Mouse (Mus musculus): Measurements from ENCODE around the gene Wdr95.

The Wdr95 gene

DNA sequence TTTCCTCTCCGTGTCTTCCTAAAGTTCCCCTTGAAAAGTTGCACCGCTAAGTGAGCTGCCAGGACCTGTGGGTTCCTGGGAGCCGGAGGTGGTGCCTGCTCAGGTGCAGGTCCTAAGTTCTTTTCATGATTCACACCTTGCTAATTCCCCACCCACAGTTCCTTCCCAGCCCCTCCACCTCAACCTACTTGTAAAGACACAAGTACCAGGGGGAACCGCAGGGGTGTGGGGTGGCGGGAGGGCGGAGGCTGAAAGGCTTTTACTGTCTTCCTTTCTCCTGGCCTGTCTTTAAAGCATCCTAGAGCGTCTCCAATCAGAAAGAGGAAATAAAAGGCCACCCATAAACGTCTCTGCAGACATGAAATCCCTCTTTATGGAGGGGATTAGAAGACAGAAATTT is 55.0 kb downstream of the Wdr95 start:
- no peak for DNase-seq

DNA sequence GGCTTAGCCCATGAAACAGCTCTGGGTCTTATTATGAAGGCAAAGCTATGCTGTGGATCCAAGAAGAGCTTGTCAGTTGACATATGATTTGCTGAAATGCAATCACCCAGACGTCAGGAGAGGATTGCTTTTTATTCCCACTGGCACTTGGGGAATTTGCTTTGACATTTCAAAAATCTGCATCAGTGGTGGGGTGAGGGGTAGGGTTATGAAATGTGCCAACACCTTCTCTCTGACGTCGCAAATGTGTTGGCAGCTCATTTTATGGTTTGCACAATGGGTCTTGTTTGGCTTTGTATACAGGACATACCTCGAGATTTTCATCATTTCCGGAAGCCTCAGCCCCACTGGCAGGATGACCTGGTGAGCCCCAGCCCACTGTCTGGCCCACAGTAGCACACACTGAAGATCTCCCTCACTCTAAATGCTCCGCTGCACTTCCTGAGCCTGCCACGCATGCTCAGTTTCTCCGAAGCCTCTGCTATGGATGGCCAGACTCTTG is 55.7 kb downstream of the Wdr95 start:
- DNase-seq: no peak

DNA sequence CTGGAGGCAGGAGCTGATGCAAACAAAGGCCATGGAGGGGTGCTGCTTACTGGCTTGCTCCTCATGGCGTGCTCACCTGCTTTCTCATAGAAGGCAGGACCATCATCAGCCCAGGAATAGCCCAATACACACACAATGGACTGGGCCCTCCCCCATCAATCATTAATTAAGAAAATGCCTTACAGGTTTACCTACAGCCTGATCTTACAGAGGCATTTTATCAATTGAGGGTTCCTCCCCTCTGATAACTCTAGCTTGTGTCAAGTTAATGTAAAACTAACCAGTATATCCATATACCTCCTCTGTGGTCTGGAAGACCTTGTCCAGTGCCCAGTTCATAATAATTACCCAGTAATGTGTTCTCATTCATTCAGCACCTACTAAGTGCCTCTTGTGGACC is 56.8 kb downstream of the Wdr95 start:
- DNase-seq: no peak

DNA sequence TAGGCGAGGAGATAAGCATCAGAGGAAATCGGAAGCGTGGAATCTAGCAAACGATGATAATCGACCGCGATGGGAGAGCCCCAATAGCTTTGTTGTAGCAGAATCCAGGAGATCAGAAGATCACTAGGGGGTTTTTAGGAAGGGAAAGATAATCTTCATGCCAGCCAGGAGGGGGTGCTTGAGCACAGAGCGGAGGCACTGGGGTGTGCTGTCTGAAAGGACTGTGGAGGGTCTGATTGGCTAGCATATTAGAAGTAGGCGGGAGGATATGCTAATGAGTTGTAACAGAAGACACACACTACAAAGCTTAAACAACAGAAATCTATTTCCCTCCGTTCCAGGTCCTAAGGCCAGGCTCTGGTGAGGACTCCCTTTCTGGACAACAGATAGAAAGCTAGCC is 57.4 kb downstream of the Wdr95 start:
- DNase-seq: no peak

DNA sequence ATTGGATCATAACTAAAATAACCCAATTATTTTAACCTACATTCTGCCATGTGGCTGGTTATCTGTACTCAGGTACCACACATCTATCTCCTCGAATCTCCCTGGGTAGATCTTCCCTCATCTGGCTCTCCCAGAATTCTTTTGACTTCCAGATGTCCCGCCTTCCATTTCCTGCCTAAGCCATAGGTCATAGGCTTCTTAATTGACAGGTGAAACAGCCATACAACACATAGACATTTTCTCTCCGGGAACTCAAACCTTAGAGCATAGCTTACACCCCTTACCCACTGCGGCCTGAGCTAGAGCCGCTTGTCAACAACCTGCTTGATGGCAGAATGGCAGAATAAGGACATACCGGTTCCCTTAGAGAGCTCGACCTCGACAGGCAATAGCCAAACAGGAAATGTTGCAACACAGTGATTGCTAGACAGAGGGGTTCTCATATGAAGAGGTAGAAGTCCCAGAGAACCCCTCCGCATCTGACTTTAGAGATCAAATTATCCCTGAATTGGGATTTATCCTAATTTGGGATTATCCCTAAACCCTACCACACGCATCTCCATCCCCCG is 58.9 kb downstream of the Wdr95 start:
- no peak for DNase-seq

DNA sequence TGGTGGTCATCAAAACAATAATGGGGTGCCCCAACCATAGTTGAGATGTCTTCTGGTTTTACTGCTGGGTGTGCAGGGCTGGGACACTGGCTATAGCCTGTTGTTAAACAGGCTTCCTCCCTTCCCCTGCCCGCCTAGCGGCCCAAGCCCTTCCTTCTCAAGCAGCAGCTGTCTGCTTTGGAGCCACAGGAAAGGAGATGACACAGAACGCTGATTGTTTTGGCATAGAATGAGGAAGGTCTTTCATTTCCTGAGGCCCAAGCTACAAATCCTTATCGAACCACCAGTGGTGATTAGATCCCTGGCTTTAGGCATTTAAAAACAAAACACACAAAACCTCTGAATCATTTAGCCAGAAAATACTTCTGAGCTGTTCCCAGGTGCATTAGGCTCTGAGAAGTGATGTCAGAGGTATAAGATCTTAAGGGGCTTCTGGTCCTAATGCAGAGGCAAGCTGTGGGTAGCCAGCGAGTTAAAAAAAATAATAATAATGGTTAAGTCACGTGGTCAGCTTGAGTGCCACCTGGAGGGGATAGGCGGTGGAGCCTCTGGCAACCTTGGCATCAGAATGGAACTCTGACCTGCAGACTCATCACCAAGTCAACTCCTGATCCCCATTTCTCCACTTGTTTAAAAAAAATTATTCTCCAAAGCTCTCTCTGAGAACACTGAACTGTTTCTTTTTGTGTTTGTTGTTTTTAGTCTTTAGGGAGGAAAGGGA is 60.5 kb downstream of the Wdr95 start:
- DNase-seq: no peak

DNA sequence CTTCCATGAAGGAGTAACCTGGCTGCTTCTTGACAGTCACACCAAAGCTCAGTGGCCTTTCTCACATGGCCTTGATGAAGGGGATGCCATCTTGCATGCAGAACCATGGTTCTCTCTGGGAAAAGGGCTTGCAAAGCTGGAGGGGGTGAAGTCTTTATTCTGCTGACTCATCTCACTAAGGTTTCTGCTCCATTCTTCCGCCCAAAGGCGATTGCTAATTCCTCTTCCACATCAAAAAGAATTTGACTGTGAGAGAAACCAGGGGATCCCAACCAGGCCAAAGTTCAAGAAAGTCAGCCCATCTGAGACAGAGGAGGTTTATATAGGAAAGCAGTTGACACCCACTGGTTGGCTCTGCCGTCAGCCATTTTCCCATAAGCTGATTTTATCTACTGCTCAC is 61.5 kb downstream of the Wdr95 start:
- DNase-seq: no peak

DNA sequence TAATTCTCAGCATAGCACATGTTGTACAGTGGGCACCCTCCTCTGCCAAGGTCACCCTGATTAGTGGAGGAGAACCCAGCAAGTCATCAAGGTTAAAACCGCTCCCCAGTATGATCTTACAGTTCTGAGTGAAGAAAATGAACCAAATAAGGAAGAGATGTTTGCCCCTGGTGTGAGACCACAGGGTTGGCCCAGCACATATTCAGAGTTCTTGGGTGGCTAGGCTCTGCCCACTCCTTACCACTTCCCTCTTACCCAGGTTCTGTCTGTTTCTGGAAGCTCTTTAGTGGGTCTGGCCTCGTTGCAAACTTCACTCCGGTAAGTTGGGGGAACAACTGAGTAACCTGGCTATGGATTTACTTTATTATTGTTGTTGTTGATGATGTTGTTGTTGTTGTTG is 65.7 kb downstream of the Wdr95 start:
- DNase-seq: no peak

DNA sequence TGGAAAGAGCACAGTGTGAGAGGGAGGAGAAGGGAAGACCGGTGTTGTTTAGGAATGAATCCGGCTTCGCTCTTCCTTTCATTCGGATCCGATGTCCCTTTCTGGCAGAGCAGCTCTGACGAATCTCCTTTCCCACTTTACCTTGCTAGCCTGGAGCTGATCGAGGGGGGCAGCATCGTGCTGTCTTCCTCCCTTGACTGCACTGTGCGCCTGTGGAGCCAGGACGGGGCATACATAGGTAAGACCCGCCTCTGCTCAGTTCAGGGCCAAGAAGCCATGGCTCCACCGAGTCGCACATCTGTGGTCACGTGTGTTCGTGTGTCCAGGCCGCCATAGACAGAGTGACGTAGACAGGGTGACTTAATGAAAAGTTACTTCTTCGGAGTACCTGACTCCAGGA is 68.9 kb downstream of the Wdr95 start:
- DNase-seq: no peak

DNA sequence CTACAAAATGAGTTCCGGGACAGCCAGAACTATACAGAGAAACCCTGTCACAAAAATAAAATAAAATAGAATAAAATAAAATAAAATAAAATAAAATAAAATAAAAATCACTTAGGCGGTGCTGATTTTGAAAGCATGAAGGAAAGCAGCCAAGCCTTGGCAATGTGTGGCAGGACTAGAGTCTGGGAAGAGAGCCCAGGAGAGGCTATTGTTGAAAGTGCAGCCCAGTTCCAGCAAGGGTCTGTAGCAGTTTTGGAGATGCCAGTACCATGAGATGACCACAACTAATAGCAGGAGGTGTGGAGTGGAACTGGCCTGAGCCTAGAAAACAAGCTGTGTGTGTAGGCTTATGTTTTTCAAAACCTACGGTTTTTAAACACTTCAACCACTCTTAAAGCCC is 73.5 kb downstream of the Wdr95 start:
- no peak for DNase-seq

DNA sequence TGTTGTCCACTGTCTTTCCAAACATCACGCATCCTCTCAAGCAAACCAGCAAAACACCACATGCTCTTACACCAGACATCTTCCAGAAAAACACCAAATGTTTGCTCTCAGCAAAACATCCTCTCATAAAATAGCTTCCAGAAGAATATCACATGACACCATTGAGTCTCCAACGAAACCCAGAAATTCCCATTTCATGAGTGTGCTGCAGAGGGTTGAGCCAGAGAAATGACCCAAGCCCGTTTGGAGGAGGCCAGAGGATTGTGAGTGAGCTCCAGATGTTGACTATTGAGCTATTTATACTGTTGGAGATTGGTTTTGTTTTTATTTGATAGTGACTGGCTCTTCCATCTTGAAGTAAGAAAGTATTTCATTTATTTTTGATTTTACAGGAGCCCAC is 74.8 kb downstream of the Wdr95 start:
- no peak for DNase-seq

DNA sequence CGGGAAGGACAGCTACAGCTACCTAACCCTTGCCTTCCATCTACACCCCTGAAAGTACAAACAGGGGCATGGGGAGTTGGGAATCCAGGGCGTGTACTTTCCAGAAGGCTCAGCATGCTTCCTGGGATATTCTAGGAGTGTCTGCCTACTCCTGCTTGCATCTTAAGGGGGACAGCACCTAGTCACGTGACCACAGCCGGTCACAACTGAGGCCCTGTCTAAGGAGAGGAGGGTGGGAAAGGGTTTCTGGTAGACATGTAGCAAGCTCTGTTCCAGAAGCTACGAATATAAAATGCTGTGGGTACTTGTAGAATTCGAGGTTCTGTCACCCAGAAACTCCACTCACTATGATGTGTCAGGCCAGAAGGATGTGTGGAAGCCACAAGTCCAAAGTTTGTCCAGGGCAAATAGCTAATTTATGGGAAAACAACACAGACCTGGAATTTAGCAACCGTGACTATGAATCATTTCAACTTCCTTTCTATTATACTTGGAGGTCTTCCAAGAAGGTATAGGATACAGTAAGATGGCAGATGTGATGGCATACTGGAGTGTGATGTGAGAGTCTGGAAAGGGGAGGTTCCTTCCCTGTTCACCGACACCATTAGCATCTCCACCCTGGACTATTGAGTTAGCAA is 78.7 kb downstream of the Wdr95 start:
- no peak for DNase-seq

DNA sequence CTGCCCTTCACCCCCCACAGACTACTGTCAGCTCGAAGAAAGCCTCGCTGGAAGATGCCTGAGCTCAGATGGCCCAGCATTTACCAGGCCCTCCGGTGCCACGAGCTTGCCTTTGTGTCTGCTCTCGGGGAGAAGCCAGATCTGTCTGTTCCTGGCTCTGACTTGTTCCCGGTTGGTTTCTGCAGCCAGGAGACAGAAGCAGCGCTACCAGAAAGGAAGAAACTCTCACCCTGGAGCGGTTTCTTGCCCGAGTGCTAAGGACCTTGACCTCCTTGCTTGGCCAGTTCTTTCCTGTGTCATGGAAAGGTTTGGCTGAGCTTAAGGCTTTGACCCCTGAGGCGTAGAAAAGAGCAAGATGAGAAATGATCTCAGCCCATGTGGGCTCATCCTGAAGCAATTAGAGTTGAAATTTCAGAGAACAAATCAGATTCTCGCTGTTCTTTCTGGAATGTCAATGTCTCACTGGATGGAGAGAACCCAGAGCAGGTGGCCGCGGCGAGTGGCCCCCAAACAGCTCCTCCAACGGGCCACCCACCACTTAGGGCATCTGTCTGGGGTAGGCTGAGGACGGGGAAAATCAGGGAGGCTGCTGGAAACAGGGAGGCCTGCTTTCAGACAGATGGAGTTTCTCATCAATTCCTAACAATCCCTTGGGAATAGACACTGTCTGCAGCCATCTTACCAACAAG is 83.1 kb downstream of the Wdr95 start:
- DNase-seq: no peak

DNA sequence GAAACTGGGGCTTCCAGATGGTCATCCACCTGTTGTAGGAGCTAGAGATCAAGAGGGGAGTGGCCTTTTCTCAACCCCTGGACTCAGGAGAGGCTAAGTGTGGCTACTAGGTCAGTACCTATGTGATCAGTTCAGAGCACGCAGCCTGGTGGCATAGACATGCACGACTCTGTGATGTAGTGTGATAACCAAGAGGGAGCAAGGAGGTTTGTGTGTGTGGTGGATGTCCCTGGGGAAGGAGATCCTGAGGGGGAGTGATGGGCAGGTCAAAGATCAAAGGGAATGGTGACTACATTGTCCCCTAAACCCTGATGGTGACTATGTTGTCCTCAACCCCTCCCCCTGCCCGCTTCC is 83.7 kb downstream of the Wdr95 start:
- DNase-seq: no peak

DNA sequence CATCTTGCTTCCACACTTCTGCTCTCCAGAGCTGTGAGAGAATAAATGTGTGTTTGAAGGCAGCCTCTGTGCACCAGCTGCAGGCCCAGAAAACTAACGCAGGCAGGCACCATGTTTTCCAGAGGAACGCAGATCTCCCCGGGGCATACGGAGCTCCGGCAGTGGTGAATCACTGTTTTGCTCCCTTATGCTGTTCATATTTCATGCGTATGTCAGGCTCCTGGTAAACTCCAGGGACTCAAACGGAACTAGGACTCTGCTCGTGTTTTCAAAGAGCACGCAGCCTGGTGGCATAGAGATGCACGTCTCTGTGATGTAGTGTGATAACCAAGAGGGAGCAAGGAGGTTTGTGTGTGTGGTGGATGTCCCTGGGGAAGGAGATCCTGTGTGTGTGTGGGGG is 84.3 kb downstream of the Wdr95 start:
- DNase-seq: no peak

DNA sequence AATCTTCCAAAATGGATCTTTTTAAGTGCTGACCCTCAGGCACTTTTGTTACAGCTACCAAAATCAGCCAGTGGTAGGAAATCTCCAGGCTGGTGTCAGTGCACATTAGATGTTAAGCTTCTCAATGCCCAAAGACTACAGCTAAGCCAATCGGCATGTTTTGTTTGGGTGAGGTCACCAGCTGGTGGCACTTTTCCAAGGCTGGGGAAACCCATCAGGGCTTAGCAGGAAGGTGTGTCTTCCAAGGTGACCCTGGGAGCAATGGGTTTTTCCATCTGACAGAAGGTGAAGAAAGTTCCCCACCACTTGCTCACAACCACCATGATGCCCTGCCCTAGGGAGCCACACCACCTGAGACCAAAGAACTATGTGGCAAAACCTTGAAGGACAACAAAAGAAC is 87.7 kb downstream of the Wdr95 start:
- no peak for DNase-seq

DNA sequence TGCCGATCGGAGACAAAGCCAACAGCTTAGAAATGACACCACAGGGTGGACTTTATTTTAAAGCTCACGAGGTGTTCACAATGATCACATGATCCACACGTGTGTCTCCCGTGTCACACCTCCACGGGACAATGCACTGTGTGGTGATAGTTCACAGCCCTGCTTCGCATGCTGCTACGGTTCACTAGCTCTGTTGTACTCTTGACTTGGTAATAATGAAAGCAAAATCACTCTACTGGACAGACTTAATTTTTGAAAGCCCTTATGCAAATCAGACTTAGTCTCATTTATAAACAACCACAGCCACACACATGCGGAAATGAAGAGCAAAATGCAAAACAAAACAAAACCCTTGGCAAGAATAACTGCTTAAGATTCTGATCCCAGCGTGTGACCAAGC is 88.3 kb downstream of the Wdr95 start:
- DNase-seq: no peak

DNA sequence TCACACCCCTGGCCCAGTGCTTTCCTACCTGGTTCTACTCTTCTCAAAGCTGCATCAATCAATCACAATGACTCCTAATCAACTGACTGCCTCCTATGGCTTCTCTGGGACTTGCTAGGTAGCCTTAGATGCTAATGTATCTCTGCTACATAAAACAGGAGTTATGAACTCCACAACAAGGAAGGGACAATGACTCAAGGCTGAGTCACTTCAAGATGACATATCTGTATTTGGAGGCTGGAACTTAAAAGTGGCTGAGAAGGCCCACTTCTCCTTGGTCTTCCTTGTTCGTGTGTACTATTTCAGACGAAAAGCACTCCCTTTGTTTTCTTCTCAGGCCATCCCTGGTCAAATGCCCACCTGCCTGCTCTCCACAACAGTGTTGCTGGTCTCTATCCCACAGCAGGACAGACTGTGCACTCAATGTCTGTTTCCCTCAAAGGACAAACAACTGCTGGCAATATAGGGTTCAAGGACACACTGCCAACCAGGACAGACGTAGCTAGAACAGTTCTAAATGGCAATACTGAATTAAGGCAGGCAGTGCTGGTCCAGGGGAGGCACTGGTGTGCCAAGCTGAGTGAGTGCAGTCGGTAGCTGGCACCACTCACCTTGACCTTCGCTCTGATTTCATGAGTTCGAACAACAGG is 89.4 kb downstream of the Wdr95 start:
- DNase-seq: no peak

DNA sequence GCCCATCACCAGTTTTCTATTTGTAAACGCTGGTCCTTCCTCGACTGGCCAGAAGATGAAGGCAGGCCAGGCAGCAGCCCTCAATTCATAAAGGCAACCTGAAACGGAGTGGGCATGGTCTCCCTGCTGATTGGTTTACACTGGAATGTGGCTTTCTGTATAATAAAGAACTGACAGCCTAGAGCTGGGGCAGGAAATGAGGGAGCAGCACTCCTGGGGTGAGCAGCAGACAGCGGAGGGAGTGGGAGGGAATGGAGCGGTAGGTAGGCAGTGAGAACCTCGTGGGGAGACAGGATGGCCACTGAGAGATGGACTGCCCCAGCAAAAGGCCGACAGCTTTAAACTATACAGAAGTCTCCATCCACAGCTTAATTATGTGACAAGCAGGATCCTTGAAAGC is 93.7 kb downstream of the Wdr95 start:
- no peak for DNase-seq

DNA sequence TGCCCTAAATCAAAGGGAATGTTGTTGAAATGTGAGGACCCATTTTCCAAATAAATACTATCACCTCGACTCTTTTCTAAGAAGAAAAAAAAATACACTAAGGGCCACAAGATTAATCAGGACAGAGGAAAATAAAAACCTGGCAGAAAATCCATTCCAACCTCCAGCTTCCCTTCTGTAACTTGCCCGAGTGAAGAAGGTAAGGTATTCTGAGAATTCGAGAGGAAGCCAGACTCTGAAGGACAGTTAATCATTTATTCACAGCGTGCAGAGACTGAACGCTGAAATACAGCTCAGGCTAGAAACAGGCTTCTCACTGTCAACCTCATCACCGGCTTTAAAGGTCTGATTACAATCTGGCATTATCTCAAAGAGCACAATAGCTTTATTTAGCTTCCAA is 94.2 kb downstream of the Wdr95 start:
- DNase-seq: no peak

DNA sequence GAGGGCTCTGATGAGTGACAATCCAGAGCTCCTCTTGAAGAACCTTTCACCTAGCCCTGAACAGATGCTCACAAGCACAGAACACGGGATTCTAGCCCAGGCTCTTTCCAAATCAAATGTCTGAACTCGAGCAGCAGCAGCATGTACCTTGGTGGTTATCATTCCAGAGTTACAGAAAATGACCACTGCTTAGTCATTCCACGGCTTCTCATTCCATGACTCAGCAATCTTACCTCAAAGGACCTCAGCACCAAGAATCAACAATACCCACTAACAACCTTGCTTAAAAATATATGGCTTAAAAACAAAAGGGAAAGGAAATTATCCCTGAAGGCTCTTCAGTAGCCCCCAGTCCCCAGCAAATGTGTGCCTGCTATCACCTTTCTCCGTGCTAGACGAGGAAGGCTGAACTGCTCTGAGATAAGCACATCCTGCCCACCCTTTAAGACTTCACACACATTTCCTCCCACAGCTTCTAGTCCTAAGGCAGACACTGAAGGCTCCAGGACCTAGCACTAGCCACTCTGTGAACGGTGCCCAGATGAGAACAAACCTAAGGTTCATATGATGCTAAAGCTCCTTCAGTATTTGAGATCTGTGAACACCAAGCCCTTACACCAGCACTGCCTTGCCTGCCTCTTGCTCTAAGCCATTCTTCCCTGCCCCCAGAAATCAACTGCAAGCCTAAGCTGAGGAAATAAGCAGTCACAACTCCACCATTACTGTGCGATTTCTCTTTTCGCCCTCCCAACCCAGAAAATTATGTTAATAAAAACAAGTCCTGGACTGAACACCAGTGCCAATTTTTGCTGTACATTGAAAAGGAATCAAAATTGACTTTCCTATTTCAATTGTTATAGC is 95.6 kb downstream of the Wdr95 start:
- DNase-seq: no peak

DNA sequence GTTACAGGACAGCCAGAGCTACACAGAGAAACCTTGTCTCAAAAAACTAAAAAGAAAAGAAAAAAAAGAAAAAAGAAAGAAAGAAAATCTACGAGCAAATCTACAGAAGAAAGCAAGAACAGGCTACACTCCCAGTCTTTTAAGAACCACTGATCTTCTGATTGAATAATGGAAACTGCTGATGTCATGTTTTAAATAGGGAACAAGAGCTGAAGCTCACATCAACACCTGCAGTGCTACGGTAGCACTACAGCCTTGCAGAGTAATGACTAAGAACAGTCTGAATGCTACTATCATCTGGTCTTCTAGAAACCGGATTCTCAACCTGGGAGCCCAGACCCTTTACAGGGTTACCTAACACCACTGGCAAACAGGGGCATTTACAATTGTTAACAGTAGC is 97.1 kb downstream of the Wdr95 start:
- DNase-seq: no peak
